Mouse (Mus musculus) embryonic fibroblast, embryonic 13.5 days (primary cell): ENCODE results near the gene Lrrc46. TPM values are rescaled to one million over a fixed set of nuclear protein-coding genes. Genes with fewer than 3 reads are reported as not detected.

Experiments used
- H3K27ac ChIP-seq: 2 replicates; pipeline ENCODE4 v1.5.1; 2012; ENCODE audit warnings: low read length, control low read depth, inconsistent platforms; ENCODE audit not compliant: insufficient read depth
- H3K4me1 ChIP-seq: 2 replicates; pipeline ENCODE4 v1.6.1; 2011; ENCODE audit warnings: low read length; ENCODE audit not compliant: control insufficient read depth, insufficient read depth
- H3K4me3 ChIP-seq: 2 replicates; pipeline ENCODE4 v1.5.1; 2011; ENCODE audit warnings: mild to moderate bottlenecking, control low read depth, low read length; ENCODE audit not compliant: insufficient read depth
- CTCF ChIP-seq: IDR thresholded peaks from 2 replicates; pipeline ENCODE4 v1.5.1; 2011; ENCODE audit warnings: mild to moderate bottlenecking, control low read depth, low read length, moderate library complexity, borderline replicate concordance; ENCODE audit not compliant: insufficient read depth
- POLR2A ChIP-seq: IDR thresholded peaks from 2 replicates; pipeline ENCODE4 v1.6.1; 2011; ENCODE audit warnings: low read depth, mild to moderate bottlenecking, control low read depth, low read length, moderate library complexity
- polyA plus RNA-seq: library from polyadenylated mRNA; stranded (reverse); fragments of >200 nt; gene quantifications from 2 replicates; pipeline ENCODE4 v1.2.4, GENCODE M21; 2011; ENCODE audit warnings: low read depth; ENCODE audit not compliant: missing spikeins, insufficient read length

Lrrc46 gene
- polyA plus RNA-seq, 1 experiment = 0.65 TPM

DNA sequence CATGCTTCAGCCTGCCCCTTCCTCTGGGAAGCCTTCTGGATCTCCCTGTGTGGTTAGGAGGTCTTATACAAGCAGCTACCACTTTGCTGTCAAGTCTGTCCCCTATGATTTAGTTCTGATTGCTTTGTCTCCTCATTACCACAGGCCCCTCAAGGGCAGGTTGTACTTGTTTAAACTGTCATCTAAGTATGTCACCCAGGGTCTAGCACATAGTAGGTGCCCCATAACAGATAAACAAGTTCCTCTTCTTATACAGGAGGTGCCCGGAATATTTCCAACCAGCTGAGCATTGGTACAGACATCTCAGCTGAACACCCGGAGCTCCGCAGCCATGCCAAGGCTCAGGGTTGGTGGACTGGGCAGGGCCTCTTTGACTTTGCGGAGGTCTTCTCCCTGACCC, 8.7 kb downstream of the Lrrc46 start:
- Histone ChIP-seq H3K27ac (no peak overlapping the region), H3K4me1 (no peaks in the 10 kb centered on the region), H3K4me3 (no peak overlapping the region)
- TF ChIP-seq CTCF (no peak), POLR2A (no peak)

DNA sequence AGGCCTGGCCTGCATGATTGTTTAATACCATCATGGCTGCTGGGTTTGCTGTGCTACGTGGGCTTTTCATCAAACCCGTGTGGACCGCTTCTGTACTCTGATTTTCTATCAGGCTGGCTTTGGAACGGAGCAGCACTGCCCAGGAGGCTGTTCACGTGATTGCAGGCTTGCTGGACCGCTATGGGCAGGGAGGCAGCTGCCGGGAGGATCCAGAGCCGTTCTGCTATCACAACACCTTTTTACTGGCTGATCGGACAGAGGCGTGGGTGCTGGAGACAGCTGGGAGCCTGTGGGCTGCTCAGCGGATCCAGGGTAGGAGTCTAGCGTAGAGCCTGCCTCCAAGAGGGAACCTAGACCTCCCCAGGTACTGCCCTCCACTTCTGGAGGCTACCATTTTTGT, 9.2 kb downstream of the Lrrc46 start:
- Histone ChIP-seq H3K4me1 (no peaks in the 10 kb centered on the region), H3K4me3 (no peak overlapping the region)
- TF ChIP-seq POLR2A (no peak), CTCF (no peak)

DNA sequence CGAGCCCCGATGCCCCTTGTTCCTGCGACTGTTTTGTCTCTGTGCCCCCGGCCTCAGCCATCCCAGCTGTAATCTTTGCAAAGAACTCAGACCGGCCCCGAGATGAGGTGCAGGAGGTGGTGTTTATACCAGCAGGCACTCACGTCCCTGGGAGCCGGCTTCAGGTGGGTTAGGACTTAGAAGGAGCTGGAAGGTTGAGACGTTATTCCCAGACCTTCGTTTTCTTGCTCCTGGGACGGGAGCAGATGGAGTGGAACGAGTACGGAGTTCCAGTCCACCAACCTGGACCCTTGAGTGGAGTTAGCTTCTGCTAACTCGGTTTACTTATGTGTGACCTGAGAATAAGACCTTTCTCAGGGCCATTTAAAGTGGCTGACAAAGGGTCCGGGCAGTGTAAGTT, 10.8 kb downstream of the Lrrc46 start:
- Histone ChIP-seq H3K4me1 (no peaks in the 10 kb centered on the region), H3K27ac (no peak overlapping the region), H3K4me3 (peak overlapping the region; percentile 64)
- no peak for TF ChIP-seq CTCF
- no peak for TF ChIP-seq POLR2A

More for the DNA sequence above, 9.2 kb downstream of the Lrrc46 start:
- H3K27ac ChIP-seq = no peak overlapping the region

DNA sequence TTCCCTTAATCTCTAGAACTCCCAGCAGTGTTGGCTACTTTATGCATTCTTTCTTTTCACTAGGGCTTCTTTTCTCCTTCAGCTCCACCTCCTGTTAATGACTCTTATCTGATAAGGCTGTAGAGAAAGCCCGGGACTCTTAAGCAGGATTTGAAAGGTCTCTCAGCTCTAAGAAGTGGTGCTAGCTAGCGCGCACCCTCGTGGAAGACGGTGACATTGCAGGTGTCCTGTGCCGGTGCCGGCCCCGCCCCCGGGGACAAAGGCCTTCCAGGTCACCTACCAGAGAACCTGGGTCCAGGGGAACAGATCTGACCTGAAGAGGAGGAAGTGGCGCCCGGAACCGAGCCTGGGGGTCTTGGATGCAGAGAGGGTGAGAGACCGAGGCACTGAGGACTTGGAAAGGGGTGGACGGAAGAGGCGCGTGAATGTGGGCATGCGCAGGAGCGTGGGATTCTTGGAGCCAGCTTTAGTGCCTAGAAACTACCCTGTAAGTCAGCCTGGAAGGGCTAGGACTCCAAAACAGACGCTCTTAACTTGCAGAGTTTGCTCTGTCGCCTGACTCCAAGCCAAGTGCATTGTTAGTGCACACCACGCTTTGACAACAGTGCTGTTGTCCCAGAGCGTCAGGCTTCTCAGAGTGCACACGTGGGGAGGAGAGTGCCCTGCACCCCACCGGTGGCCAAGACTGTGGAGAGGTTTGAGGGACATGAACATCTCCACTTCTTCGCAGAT, 11.4 kb downstream of the Lrrc46 start, which contains the start of gene Scrn2:
Scrn2 (plus strand) TSS at position 253 of the 732 bp plus-strand sequence.
- TF ChIP-seq CTCF (peak; percentile 88), POLR2A (peak; percentile 63)
- H3K4me3 ChIP-seq = peak within 1 kb of the TSS; percentile 64
- 0 out of 2 replicates have a peak within 1 kb of the TSS, but pooled peaks have one; percentile 7 for H3K27ac ChIP-seq
- H3K4me1 ChIP-seq = peaks cover 5% of the 10 kb centered on the region; the same call in 1 of the 2 replicates

DNA sequence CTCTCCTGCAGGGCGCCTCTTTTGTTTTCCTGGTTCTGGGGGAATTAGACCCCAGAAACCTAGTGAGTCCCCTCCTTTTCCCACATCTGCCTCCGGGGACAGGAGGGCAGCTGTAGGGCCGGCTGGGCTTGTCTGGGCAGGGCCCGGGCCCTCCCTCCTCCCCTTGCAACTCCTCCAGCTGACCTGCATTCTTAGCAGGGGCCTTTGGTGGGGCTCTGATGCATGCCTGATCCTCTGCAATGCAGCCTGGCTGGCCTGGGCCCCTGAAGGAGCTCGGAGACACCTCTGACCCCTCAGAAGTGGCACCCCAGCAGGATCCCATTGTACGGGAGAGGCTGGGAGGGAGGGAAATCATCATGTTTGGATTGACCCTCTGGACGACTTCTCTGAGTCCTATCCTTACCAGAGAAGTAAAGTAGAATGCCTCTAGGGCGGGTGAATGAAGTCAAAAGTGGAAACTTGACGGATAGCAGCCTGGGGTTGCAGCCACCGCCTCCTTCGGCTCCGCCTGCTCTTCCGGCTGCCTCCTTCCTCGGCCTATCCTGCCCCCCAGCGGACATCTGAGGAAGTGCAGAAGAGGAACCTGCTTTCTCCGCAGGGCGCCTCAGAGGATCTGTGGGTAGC, 15.4 kb downstream of the Lrrc46 start:
- peak overlapping the region; percentile 99 for H3K27ac ChIP-seq
- peaks cover 5% of the 10 kb centered on the region; the same call in 1 of the 2 replicates for H3K4me1 ChIP-seq
- peak overlapping the region; percentile 40 for H3K4me3 ChIP-seq
- TF ChIP-seq CTCF (peak; percentile 81), POLR2A (peak; percentile 81)

DNA sequence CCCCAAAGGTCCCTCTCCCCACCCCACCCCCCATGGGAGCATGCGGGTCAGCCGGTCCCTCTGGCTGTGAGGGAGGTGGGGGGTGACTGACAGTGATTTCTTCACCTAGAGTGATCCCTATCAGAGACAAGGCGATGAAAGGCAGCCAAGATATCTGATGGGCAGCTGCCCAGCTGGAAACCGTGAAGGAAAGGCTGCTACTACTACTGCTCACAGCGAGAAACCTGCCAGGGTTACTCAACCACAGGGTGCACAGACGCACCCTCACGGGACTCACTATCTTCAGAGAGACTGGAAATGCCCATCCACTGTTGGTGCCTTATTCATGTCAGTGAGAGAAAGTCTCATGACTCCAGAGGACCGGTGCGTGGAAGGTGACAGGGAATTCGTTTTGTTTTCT, 16.2 kb downstream of the Lrrc46 start:
- Histone ChIP-seq H3K4me3 (no peak overlapping the region), H3K4me1 (peaks cover 5% of the 10 kb centered on the region; the same call in 1 of the 2 replicates), H3K27ac (peak overlapping the region; percentile 99; the same call in 1 of the 2 replicates)
- TF ChIP-seq CTCF (no peak), POLR2A (peak; percentile 40; the same call in 1 of the 2 replicates)

DNA sequence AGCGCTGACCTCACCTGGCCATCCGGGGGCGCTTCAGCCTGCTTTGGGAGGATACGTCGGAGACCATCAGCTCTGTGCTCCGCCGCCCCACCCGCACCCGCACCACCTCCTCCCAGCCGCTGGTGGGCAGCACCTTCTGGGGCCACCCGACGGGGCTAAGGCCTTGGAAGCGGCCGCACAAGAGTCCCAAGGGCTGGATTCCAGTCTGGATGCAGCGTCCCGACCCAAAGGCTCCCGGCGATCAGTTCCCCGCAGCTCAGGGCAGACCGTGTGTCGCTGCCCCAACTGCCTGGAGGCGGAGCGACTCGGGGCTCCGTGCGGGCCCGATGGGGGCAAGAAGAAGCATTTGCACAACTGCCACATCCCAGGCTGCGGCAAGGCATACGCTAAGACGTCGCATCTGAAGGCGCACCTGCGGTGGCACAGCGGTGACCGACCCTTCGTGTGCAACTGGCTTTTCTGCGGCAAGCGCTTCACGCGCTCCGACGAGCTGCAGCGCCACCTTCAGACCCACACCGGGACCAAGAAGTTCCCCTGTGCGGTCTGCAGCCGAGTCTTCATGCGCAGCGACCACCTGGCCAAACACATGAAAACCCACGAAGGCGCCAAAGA, 19.2 kb downstream of the Lrrc46 start:
- Histone ChIP-seq H3K4me3 (peak overlapping the region; percentile 50), H3K27ac (no peak overlapping the region), H3K4me1 (peaks cover 5% of the 10 kb centered on the region; the same call in 1 of the 2 replicates)
- TF ChIP-seq CTCF (peak; percentile 65), POLR2A (no peak)

DNA sequence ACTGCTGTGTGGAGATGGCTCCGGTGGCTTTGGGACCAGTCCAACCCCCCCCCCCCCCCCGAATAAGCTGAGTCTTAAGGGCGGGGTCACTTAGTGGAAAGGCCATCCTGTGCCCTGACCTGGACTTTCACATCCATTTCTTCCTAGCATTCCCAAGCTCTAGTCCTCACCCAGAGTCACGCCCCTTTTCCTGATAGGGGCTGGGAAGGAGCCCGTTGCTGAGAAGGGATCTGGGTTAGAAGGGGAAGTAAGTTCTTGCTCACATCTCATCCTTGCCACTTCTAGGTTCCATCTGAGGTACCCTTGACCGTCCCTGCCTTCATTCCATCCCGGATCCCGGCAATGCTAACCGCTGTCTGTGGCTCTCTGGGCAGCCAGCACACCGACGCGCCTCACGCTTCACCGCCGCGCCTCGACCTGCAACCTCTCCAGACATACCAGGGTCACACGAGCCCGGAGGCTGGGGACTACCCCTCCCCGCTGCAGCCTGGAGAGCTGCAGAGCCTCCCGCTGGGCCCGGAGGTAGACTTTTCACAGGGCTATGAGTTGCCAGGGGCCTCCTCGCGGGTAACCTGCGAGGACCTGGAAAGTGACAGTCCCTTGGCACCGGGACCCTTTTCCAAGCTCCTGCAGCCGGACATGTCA, 20.0 kb downstream of the Lrrc46 start:
- no peak for TF ChIP-seq POLR2A
- TF ChIP-seq CTCF = no peak
- no peak overlapping the region for H3K27ac ChIP-seq
- no peak overlapping the region for H3K4me3 ChIP-seq
- H3K4me1 ChIP-seq = peaks cover 5% of the 10 kb centered on the region; the same call in 1 of the 2 replicates

DNA sequence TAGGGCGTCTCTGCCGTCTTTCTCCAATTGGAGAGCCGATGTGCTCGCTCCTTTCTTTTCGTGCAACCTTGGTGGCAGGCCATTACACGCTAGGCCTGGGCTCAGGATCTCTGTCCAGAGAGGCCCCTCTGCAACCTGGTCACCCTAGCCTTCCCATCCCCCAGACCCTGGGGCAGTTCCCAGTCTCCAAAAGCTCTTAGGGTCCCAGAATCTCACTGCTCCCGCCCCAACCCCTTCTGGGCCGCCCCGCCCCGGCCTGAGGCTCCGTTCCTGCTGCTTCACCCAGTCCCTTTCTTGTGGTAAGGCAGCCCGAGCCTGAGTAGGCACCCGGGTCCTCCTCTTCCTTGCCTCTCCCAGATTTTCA, 21.9 kb downstream of the Lrrc46 start:
- Histone ChIP-seq H3K4me1 (no peaks in the 10 kb centered on the region), H3K4me3 (no peak overlapping the region), H3K27ac (no peak overlapping the region)
- TF ChIP-seq POLR2A (no peak), CTCF (no peak)
